Mouse (Mus musculus): ENCODE measurements around the gene Grn.

GRCm38 (mm10) chr11:102413059-102413458 lies 17.1 kb upstream of the Grn start:
- TF ChIP-seq POLR2AphosphoS2 (IDR thresholded peaks at IDR 0.05; ENCODE audit: insufficient read length, low read depth), result no peak
- TF ChIP-seq MAX (IDR thresholded peaks at IDR 0.05; ENCODE audit: low read depth), result no peak
- TF ChIP-seq POLR2A (IDR thresholded peaks at IDR 0.05; ENCODE audit: insufficient read length, low read depth), result no peak
- no peak for TF ChIP-seq TCF12 (IDR thresholded peaks at IDR 0.05; ENCODE audit: insufficient read depth, poor library complexity, severe bottlenecking)
- no peak for TF ChIP-seq E2F4 (IDR thresholded peaks at IDR 0.05; ENCODE audit: insufficient read depth)
- TF ChIP-seq REST (IDR thresholded peaks at IDR 0.05; ENCODE audit: insufficient read depth, insufficient read length), result no peak
- no peak for TF ChIP-seq USF1 (IDR thresholded peaks at IDR 0.05; ENCODE audit: low read depth)
- no peak for TF ChIP-seq CEBPB (IDR thresholded peaks at IDR 0.05; ENCODE audit: insufficient read depth, poor library complexity, severe bottlenecking)
